Mouse (Mus musculus) hematopoietic stem cell, adult 5-6 weeks (primary cell): ENCODE data around the gene Tmem52. TPM values are rescaled to one million over a fixed set of nuclear protein-coding genes. Genes with fewer than 3 reads are reported as not detected.
"Not testable (repeated sequence)": the region's sequence is repeated elsewhere in the genome, so short reads cannot be mapped to it uniquely, and the experiment has no call there.

Source experiments
- ATAC-seq, 2 experiments: fragments of 125-278 bp in 1 of 2; replicated peaks in 1 of 2; 2 replicates each; pipeline ENCODE4 v1.8.0; 2016 to 2017; ENCODE audit warnings: inconsistent platforms in 2 of 2, mild to moderate bottlenecking in 2 of 2, moderate number of reproducible peaks in 2 of 2, low read depth in 1 of 2, moderate TSS enrichment in 1 of 2; ENCODE audit not compliant: low FRiP score in 2 of 2, poor library complexity in 2 of 2, severe bottlenecking in 2 of 2, insufficient read depth in 1 of 2, low TSS enrichment in 1 of 2
- total RNA-seq: library from RNA; stranded (forward); fragments of 172-1452, 232-1000 nt; gene quantifications from 2 replicates; pipeline ENCODE4 v1.2.3, GENCODE M21; 2017

The Tmem52 gene
- total RNA-seq: not detected in 2 replicates

DNA sequence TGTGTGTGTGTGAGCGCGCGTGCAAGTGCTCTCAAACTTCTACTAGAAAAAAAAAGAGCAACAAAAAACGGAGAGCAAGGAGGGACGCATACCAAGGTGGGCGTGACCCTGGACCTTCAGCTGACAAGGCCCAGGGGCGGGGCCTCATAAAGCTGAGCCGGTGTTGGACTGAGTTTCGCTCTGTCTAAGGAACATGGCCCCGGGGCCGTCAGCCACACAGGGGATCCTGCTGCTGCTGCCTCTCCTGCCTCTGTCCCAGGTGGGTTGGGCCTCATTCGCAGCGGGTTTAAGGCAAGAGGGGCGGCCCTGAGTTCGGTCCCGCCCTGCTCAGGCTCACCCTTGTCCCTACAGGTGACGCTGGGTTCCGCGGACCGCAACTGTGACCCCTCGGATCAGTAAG lies at the start of gene Tmem52:
Tmem52 (plus strand) TSS at position 163 of the 400 bp plus-strand sequence.
- ATAC-seq: peak; percentile 76 to 78

DNA sequence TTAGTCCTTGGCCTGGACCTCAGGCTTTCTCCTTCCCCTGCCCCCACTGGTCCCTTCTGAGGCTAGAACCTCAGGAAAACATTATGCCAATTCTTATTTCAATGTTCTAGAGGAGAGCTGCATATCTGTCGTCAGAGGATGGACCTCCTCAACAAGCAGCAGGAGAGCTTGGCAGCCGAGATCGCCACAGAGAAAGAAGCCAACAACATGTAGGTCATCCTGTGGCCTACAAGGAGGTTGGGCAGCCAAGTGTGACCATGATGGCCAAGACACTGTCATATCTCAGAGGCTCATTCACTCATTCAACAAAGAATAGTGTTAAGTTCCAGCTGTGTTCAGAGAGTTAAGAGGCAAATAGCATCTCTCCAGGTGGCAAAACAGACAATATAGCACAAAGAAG lies 48.8 kb upstream of the Tmem52 start:
- no peak for ATAC-seq

DNA sequence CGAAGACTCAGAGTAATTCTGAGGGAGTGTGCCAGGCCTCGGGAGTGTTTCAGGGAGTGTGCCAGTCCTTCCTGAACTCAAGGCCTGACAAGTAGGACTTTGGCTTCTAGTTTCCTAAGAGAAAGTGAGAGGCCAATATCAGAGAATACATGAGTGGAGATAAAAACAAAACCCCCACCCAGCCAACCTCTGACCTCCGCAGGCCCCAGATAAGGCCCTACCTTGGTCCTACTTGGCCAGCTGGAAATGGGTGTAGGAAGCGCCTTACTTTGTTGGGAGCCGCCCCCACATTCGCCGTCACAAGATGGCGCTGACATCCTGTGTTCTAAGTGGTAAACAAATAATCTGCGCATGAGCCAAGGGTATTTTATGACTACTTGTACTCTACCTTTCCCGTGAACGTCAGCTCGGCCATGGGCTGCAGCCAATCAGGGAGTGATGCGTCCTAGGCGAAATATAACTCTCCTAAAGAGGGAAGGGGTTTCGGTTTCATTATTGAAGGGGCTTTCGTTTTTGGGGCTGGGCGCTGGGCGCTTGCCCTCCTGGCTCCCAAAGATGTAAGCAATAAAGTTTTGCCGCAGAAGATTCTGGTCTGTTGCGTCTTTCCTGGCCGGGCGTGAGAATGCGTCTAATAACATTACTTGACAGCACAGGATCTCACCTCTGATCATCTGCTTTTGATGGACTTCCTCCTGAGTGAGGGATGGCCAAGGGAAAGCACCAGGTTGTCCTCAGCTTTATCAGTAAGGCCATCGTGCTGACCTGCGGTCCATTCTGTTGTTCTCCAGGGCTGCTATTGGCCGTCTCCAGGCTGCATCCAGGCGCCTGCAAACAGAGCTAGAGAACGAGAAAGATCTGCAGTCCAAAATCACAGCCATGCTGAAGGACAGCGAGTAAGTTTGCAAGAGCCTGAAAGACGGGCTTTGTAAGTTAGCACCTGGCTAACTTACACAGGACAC lies 47.2 kb upstream of the Tmem52 start:
- not testable (repeated sequence) for ATAC-seq

DNA sequence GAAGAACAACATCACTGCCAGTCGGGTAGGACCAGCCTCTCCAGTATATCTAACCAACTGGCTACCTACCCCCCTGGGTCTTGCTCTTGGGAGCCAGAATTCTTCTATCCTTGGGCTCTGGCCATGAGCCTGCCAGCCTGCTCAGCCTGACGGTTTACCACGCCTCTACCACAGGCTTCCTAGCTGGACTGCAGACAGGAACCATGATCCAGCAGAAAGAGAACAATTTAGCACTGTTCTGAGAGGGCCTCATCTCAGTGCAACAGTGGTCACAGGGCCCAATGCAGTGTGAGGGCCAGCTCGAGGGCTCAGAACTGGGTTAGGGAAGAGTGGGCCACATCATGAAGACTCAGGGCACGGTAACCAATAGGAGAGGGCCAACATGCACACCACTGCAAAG lies 44.9 kb upstream of the Tmem52 start:
- peak; percentile 63 to 69 for ATAC-seq

DNA sequence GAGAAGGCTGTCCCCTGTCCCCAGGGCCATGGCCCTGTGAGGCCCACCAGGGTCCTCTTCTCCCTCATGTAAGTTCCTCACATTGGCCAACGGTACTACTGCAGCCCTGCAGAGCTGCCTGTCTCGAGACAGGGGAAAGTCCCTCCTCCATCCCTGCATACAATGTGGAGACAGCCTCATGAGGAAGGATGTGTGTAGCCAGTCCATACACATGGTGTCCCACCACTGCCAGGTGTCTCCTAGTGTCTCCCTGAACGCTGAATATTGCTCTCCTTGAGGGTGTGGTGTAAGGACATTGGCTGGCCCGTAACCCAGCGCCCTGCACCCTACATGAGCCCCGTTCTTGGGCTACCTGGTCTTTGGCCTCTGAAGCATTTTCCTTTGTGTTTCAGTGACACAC lies 42.6 kb upstream of the Tmem52 start:
- ATAC-seq: 0 out of 4 replicates have a peak, but pooled peaks of 1 of the 2 experiments have one; percentile 24

DNA sequence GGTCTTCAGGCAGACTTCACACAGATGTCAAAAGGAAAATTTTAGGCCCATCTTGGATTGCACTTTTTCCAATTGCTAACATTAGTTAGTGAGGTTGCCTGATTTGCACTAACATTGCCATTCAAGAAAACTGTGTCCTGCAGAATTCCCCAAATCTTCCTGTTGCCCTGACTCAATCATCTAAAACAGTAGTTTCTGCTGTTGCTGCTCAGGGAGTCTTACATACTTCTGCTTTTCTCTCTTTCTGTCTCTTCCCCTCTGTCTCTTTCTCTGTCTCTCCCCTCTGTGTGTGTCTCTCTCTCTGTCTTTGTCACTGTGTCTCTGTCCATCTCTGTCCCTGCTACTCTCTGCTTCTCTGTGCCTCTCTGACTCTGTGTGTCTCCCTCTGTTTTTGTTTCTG lies 40.5 kb upstream of the Tmem52 start:
- ATAC-seq: no peak

DNA sequence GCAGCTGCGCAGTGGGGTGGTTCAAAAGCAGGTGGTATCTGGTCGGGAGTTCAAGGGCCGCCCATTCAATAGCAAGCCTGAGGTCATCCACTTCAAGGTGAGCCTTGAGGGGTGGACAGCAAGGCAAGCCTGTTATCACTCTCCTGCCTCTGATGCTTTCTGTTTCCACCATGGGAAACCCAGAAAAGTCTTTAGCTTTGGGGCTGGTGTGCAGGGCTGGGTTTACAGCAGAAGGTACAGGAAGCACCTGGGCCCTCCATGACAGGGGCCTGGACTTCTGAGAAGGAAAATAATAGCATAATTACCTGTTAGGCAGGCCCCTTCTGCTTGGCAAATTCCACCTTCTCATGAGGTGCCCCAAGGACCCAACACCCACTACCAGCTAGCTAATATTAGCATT lies 39.7 kb upstream of the Tmem52 start:
- no peak for ATAC-seq

DNA sequence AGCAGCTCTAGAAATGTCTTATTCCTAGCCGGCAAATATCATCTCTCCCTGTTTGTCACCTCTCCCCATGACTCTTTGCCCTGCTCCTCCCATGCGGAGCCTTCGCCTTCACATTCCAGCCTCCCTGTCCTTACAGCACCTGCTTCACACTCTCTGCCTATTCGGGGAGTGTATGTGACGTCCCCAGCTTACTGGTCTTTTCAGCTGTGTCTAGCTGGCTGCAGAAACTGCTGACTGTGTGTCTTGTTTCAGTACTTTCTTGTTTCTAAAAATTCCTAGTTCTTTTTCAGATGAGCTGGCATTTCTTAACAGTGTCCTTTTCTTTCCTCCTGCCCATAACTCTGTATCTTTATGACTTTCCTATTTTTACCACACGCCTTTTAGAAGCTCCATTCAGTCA lies 36.6 kb upstream of the Tmem52 start:
- ATAC-seq: no peak

DNA sequence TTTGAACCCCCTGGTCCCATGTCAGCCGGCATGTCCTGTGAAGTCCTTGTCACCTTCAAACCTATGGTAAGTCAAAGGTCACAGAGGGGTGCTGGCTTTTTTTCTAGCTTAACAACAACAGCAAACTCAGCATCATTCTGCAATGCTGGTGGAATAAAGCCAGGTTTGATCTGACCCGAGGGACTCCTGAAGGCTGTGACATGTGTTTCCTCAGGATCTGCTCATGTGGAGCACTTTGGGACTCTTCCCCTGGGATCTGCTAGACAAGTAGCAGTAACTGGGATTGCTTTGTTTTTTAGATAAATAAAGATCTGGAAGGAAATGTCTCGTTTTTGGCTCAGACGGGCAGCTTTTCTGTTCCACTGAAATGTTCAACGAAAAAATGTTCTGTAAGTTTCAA lies 34.9 kb upstream of the Tmem52 start:
- ATAC-seq: no peak

DNA sequence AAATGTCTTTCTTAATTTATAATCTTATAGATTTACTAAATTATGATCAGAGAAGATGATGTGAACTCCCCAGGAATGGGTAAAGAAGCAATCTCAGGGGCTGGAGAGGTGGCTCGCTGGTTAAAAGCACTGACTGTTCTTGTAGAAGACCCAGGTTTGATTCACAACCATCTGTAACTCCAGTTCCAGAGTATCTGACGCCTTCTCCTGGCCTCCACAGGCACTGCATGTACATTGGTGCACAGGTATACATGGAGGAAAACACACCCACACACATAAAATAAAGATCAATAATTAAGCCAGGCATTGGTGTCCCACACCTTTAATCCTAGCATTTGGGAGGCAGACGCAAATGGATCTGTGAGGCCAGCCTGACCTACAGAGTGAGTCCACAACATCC lies 26.1 kb upstream of the Tmem52 start:
- ATAC-seq: no peak

DNA sequence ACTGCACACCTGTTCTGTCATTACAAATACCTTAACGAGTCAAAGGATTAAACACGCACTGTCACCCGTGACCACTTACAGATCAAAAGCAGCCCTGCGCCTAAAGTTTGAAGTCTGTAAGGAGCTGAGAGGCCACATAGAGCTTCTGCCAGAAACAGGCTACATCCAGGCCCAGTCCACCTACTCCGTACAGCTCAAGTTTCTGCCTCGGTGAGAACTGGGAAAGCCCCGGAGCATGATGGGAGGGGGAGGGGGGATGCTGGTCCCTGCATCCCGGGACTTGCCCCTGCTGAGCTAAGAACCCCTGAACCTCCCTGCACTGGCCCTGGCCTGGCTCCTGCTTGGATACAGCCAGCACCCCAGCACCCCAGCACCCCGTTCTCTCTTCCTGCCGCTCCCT lies 17.3 kb upstream of the Tmem52 start:
- no peak for ATAC-seq

DNA sequence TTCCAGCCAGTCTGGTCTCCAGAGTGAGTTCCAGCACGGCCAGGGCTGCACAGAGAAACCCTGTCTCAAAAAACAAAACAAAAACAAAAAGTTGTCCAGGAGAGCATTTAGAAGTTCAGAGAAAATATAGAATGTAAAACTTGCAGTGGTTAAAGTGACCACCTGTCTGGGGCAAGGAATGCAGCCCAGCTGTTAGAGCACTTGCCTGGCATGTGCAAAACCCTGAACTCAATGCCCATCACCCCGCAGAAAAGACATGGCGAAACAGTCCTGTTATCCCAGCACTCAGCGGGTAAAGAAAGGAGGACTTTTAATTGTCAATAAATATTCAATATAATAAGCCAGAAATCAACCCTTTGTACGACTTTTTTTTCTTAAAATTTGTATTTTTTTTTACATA lies 10.3 kb upstream of the Tmem52 start:
- no peak for ATAC-seq

DNA sequence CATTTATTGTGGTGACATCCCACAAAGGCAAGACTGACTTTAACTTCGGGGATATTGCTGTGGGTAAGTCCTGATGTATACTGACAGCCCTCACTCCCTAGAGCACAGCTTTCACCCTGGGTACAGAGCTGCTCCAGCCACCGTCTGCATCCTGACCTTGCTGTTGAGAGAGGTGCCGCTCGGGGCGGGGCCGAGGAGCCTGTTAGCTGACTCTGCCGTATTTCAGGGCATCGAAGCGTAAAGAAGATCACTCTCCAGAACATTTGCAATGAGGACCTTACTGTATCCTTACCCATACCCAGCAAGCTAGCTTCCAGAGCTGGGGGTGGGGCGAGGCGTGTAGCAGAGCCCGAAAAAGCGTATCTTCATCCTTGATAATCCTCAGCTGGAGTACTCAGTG lies 5.9 kb upstream of the Tmem52 start:
- ATAC-seq: no peak

DNA sequence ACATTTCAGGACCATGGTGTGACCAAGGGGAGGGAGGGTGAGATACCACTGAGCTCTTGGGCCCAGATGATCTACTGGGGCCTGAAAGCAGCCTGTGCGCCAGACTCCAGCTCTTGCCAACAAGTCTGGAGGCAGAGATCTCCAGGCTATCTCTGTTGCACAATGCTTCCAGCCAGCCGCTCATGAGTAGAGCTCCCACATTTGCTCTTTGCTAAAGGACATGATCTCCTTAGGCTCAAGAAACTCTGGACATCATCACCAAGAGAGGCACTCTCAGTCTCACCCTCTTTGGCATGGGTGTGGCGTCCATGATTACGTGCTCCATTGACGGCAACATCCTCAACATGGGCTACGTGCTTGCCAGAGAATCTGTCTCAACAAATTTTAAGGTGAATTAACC lies 5.3 kb upstream of the Tmem52 start:
- ATAC-seq: no peak

DNA sequence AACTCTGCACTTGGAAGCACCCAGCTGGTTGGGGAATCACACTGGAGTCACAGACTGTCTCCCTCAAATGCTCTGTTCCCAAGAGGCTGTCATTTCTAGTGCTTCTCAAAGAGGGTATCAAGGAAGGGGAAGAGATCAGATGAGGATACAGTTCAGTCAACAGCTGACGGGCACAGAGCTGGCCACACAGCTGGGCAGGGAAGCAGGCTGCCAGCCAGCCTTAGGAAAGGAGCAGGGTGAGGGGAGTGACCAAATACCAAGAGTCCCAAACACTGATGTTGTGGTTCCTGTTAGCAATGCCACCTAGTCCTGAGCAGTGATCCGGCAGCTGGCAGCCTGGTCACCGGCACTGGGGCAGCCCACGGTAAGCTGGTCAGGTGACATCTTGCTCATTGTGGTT lies 4.9 kb upstream of the Tmem52 start:
- ATAC-seq: no peak

DNA sequence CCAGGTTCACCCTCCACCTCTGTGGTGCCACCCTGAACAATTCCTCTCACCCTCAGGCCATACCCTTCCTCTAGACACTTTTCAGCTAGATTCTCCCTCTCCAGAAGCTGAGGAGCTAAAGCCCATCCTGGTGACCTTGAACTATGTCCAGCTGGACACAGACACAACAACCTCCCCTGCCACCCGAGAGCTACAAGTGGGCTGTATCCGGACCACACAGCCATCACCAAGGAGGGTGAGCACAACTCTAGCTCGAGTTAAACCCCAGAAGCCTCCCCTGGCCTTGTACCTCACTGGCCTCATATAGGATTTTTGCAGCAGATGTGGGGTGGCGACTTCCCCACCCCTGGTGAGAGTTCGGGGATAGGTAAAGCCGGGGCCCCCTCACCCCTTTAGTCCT lies 3.3 kb upstream of the Tmem52 start:
- no peak for ATAC-seq

DNA sequence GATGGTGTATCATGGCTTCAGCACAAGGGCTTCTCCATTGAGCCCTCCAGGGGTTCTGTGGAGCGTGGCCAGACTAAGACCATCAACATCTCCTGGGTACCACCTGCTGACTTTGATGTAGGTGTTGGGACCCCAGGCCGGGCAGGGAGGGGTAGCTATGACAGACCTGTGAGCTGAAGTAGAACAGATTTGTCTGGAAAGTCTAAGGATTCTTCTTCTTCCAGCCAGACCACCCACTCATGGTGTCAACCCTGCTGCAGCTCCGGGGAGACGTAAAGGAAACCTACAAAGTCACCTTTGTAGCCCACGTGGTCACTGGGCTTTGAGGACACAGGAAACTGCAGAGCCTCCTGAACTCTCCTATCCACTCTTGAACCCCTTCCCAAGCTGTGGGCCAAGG lies 2.8 kb upstream of the Tmem52 start:
- ATAC-seq: no peak

DNA sequence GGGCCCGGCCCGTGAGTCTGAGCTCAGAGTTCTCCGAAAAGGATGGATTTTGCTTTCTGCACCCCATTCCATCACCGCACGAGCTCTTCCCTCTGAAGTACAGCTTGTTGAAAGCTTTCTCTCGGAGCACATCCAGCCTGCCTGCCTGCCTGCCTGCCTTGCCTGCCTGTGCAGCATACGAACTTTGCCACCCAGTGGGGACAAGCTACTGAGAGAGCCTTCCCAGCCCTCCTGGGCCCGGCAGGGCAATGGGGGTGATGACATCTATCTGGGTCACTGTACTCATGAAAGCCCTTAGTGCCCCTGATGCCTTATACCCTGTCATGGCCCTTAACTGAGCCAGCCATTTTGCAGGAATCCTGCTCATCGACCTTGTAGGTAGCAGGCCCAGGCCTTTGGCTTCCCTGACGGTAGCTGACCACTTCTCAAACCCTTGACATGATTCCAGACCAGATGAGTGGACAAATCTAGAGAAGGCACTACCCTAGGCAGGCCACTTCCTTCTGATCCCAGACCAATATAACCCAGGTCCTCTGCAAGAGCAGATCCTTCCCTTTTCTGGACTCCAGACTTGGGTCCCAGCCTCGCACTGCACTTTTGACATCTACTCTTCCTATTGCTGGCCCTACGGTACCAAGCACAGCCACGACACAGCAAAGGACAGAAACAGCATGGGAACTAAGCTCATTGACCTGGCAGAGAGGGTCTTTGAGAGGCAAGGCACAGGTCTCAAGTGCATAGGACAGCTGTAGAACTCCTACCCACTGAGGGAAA lies 1.5 kb upstream of the Tmem52 start:
- ATAC-seq: no peak
